Mouse (Mus musculus): ENCODE results near the gene Cacna2d3.

DNA sequence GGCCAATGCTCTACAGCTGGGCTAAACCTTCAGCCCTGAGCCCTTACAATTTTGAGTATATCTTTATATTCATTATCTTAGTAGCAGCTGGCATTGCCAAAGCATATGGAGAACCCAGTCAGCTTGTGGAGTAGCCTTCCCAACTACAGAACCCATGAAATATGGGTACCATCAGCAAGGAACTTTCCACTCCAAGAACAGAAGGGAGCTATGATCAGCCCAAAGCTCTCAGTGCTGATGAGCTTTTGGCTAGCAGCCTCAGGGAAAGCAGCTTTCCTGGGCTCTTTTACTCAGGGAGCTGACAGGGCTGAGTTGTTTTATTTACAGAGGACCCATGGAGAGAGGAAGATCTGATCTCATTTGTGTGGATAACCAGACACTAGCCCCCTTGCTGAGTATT lies 661.0 kb downstream of the Cacna2d3 start:
- TF ChIP-seq CTCF (IDR thresholded peaks at IDR 0.05; ENCODE audit: insufficient read depth, low read depth, low read length) (no peak), POLR2A (IDR thresholded peaks at IDR 0.05; ENCODE audit: insufficient read depth, low read depth, low read length) (no peak)

All from olfactory bulb, adult 2 months (tissue).